Mouse (Mus musculus) heart, postnatal 36 days (tissue): Measurements from ENCODE around the gene 3110040N11Rik. TPM values are rescaled to one million over a fixed set of nuclear protein-coding genes. Genes with fewer than 3 reads are reported as not detected.
"Not testable (repeated sequence)": the region's sequence is repeated elsewhere in the genome, so short reads cannot be mapped to it uniquely, and the experiment has no call there.

Experiments used
- DNase-seq, 2 experiments: peaks; one replicate each; pipeline ENCODE4 v3.0.0; 2021 to 2022
- intact Hi-C: fragments of 180-260 bp; cut with DNase I; formaldehyde crosslinking; loops from one replicate; pipeline ENCODE4 v1.15.1; 2025
- total RNA-seq, 2 experiments: library from RNA; stranded (reverse); gene quantifications; 2 replicates each; pipeline ENCODE4 v1.2.3; 2021

3110040N11Rik gene
- 10 to 100 TPM; 25.9 to 26.2 TPM for total RNA-seq

DNA sequence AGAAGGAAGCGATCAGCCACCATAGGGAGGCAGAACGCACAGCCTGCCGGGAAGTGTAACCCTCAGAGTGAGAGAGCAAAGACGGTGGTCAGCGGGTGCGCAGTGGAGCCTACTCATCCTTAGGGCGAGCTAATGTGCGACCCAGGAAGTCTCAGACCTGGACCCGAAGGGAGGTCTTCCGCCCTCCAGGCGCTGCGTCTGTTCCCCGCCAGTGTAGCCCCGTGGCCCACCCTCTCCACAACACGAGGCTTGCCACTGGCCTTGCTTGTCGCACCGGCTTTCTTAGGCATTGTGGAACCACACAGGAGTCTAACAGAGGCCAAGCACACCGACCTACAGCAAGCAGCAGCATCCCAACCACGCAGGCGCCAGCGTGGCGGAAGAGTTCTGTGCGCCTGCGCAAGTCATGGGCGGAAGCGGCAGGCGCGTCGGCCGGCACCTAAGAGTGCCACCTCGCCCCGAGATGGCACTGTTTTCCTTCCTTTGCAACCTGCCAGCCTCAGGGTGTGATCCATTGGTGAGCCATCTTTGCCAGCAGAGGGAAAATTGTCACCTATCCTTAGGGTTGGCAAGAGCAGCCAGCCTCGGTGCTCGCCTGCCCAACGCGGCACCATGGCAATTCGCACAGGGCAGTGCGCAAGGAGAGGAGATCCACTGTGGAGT lies at the start of gene 3110040N11Rik:
TSS of gene 3110040N11Rik (minus strand) at position 384 of the 663 bp plus-strand sequence.
- DNase-seq: peak; percentile 84 to 86
- intact Hi-C loops: loop anchor here (1.0 to 5.0 kb wide), 5 partner anchors 40 to 392 kb away; partner anchors contain the start of gene Btbd1

DNA sequence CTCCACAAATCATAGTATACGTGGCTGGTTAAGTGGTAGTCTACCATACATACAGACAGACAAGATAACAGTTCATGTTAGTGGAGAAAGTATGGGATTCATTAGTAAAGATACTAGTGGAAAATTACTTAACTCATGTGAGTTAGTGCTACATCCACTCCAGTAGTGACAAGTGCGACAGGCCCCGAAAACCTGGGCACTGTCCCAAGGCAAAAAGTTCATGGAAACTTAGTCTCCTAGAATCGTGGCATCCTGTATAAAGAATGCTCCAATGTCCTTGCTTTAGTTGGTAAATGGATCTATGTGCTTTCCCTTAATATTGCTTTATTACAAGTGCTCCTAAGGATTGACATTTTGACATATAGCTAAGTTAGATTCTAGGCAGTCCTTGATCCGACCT lies 48.5 kb upstream of the 3110040N11Rik start:
- DNase-seq, intact Hi-C loops: not testable (repeated sequence)

DNA sequence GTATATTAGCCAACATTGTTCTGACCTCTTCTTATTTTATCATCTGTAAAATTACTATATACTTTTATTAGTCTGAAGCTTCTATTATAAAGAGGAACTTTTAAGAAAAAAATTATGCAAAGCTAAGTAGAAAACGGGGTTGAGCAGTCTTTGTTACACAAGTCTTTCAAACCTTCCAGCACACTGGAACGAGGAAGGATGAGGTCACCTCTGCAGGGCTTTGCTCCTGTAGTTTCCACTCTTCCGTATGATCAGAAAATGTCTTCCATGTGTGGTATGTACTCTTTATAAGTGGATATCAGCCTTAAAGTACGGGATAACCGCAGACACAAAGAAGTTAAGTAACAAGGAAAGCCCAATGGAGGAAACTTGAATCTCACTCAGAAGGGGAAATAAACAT lies 46.2 kb upstream of the 3110040N11Rik start:
- intact Hi-C loops: no loop called here
- no peak for DNase-seq

DNA sequence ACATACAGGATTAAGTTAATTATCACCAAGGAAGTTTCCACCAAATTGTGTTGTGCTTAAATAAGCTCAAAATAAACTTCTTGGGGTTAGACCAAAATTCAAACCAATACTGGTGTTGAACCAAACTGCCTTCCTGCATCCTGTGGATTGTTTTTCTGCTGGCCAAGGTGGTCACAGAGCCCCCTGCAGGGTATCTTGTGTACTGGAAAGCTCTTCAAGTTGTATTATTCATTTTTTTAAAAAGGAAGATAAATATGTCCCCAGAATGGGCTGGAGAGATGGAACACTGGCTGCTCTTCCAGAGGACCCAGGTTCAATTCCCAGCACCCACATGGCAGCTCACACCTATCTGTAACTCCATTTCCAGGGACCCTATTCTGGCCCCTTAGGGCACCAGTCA lies 45.6 kb upstream of the 3110040N11Rik start:
- intact Hi-C loops: no loop called here
- DNase-seq: no peak

DNA sequence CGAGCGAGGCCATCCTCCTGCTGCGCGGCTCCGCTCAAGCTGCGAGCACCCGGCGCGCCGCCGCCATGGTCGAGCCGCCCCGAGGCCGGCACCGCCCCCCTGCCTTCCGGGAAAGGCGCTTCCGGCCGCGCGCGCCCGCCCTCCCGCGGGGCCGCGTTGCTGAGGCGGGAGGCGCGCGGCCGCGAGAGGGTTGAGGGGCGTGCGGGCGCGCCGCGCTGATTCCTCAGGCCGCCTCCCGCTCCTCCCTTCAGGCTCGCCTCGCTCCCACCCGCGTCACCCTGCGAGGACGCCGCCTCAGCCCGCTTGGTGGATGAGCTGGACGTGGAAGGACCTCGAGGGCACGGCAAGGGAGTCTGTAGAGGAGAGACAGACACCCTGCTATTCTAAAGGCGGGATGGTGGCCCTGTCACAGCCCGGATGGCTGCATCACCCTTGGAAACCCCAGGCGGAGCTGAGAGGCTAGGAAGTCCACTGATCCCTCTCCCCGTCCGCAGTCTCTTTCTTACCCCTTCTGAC lies 40.2 kb upstream of the 3110040N11Rik start, which contains the start of gene Btbd1:
TSS of gene Btbd1 (minus strand) at position 53 of the 516 bp plus-strand sequence.
- DNase-seq: peak; percentile 88 to 89
- intact Hi-C loops: loop anchor here (1.0 to 2.0 kb wide), 3 partner anchors 31 to 104 kb away; partner anchors contain the start of gene 3110040N11Rik

DNA sequence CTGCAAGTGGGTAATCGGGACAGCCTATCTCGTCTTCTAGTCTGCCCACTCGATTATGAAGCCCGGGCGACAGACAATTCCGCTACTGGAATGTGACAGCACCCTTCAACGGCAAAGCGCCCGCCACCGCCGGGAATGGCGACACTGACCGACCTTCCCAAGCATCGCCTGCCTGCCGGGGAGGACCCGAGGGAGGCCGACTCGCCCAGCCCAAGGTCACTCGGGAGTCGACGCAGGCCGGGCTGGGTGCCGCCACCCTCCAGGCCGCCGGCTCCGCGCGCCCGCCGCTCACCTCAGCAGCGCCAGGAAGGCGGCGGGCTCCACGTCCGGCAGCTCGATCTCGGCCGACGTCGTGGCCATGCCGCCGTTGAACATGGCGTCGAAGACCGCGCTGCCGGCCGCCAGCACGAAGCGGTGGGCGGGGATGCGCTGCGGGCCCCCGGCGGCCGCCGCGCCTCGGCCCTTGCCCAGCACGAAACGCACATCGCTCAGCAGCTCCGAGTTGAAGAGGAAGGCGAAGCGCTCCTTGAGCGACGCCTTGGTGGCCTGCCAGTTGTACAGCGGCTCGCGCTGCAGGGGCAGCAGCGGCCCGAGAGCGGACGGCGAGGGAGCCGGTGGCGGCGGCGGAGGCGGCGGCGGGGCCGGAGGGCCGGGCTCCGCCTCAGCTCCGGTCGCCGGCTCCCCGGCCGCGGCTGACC lies 39.6 kb upstream of the 3110040N11Rik start:
- intact Hi-C loops: loop anchor here (1.0 to 2.0 kb wide), 3 partner anchors 32 to 104 kb away; partner anchors contain the start of gene 3110040N11Rik
- DNase-seq: peak; percentile 61 to 82

DNA sequence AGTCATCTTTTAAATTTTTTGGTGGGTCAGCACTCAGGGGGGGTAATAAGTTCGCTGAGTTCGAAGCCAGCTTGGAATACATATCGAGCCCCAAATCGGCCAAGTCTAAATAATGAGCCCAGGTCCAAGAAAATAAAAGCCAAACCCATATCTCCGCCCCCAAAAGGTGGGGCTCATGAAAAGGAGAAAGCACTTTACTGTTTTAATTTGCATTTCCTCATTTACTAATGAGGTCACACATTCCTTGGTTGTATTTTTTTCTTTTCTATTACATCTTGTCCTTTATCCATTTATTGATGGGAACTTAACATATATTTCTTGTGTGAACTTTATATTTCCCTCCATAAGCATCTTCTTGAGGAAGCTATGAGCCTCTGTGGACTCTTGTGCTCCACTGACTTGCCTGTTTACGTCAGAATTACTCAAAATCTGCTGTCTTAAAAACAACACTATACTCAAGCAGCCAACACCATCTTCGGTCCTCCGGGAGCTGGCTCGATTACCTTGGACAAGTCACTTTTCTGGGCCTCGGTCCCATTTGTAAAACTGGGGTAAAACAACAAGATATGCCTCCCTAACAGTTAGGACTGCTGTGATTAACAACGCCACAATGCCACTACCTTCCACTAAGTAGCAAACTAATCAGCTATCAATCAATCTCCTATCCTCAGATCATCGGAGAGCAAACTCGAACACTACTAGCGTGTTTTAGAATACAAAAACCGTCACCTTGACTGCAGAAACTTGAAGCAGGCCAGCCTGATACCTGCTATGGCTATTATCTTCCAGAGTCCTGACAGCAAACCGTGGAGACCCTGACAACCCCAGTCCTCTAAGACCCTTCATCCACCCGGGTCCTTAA lies 38.8 kb upstream of the 3110040N11Rik start:
- intact Hi-C loops: loop anchor here (2.0 kb wide), 2 partner anchors 33 to 39 kb away; partner anchors contain the start of gene 3110040N11Rik
- DNase-seq: peak; percentile 13 to 14

DNA sequence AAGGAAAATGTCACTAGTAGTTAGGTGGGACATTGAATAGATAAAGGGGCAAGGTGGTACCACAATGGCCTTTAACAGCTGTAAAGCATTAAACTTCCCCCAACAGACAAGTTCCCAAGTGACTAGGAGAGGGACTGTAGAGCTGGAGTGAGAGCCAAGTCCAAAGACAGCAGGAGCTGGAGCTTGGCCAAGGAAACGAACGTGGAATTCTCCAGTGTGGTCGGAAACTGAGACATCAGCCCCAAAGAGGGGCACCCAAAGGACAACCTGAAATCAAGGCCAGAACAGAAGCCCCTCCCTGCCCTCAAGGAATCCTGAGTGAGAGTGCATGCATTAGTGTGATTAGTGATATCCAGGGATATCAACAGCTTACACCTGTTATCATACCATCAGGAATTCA lies 36.1 kb upstream of the 3110040N11Rik start:
- intact Hi-C loops: no loop called here
- DNase-seq: peak; percentile 22 to 33

DNA sequence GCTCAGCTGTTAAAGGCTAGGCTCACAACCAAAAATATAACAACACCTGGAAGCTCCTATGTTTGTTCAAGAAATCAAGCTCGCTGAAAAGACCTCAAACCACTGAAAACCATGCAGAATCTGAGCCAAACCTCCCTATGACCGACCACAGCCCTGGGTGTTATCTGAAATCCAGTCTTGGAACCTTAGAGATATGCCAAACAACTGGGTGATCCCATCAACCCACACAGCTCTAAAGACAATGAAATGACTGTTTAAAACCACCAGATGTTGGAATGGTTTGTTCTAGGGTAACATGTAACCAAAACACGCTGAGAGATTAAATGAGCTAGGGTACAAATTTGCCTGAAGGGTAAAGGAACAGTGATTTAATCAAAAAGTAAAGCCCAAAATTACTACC lies 35.6 kb upstream of the 3110040N11Rik start:
- no peak for DNase-seq
- intact Hi-C loops: no loop called here

DNA sequence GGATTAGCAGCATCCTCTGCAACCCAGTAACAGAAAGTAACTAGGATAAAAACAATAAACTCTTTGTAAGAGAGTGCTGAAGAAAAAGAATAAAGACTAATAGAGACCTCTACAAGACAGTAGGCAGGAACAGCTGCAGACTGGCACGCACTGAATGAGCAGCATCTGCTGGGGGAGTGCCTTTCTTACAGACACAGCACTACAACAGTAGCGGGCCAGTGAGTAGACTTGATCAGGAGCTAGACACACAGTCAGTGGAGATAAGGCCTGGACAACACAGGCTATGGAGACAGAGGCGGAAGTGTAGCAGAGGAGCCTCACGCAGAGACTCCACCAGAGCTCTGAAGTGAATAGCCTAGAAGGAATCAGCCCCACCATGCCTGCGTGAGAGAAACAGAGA lies 16.8 kb upstream of the 3110040N11Rik start:
- no peak for DNase-seq
- intact Hi-C loops: no loop called here

DNA sequence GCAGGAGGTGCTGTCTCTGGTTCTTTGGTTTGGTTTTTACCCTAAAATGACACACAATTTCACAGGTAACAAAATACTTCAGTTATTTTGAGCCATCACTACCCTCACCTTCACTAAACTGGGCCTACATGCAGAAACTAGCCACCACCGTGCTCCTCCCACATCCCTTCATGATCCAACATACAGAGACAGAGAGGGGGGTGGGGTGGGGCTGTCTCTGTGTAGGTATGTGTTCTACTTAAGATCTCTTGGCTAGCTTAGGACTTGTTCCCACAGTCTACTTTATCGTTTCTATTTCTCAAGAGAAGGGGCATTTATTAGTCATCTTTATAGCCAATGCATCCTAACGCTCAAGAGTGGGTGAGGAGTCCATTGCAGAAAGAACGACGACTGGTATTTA lies 742 bp downstream of the 3110040N11Rik start:
- intact Hi-C loops: loop anchor here (2.0 to 5.0 kb wide), 4 partner anchors 40 to 391 kb away; partner anchors contain the start of gene Btbd1
- no peak for DNase-seq

DNA sequence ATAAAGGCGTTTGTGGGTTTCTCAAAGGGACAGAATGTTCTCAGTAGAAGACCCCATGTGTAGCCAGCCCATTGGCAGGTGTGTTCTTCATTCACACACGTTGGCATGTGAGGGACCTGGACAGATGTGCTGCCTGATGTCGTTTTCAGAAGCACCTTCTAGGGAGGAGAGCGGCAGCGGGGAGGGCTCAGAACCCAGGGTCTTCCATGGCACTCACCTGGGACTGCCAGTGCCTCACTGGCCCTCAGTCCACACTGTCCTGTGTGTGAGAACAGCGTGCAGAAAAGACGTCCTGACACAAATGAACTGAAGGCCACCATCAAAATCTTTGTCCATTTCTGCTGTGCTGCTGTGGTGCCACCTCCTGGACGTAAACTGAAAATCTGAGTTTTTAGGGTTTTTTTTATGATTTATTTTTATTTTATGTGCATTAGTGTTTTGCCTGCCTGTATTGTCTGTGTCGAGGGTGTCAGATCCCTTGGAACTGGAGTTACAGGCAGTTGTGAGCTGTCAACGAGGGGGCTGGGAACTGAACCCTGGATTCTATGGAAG lies 11.5 kb downstream of the 3110040N11Rik start:
- intact Hi-C loops: no loop called here
- no peak for DNase-seq

DNA sequence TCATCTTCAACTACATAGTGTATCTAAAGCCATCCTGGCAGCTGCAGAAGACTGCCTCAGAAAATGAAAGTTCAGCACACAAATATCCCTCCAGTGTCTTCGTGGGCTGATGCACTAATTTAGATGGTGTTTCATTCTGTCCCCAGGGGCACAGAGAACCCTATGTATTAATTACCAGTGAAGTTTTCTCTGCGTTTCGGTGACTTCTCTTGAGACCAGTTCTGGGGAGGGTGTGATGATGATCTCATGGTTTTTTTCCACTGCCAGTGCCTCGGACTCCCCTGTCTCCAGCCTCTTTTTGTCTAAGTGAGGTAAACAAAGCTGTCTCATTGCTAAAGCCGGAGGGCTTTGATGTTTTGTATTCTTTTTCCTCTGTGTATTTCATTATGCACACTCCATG lies 14.0 kb downstream of the 3110040N11Rik start:
- DNase-seq: no peak
- intact Hi-C loops: no loop called here

DNA sequence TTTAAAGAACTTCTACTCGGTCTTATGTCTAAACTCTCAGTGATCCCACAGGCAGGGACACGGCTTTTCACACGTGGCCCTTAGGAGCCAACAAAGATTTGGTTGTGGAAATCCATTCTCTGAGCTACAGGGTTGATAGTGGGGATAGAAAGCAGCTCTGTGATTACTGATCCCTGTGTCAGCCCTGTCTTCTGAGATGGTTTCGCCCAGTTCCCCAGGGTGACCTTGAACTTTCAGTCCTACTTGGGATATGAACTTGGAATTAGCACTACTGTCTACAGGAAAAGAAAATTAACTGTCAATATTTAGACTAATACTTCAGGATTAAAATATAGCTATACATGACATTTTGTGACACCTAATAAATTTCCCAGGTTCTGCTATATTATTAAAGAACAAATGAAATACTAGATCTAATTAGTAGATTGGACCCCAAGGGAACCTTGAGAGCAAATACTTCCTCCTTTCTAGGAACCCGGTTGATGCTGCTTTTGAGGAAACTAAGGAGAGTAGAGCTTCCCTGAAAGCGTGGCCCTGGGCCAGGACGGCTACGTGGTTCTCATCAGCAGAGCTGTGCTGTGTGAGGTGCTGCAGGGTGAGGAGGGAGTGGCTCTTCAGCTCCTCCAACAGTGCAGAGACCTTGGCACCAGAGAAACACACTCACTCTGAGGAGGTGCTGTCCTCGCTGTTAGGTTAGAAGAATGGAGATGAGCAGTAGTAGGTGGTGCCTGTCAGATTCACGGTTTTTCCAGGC lies 16.3 kb downstream of the 3110040N11Rik start:
- intact Hi-C loops: no loop called here
- DNase-seq: no peak

DNA sequence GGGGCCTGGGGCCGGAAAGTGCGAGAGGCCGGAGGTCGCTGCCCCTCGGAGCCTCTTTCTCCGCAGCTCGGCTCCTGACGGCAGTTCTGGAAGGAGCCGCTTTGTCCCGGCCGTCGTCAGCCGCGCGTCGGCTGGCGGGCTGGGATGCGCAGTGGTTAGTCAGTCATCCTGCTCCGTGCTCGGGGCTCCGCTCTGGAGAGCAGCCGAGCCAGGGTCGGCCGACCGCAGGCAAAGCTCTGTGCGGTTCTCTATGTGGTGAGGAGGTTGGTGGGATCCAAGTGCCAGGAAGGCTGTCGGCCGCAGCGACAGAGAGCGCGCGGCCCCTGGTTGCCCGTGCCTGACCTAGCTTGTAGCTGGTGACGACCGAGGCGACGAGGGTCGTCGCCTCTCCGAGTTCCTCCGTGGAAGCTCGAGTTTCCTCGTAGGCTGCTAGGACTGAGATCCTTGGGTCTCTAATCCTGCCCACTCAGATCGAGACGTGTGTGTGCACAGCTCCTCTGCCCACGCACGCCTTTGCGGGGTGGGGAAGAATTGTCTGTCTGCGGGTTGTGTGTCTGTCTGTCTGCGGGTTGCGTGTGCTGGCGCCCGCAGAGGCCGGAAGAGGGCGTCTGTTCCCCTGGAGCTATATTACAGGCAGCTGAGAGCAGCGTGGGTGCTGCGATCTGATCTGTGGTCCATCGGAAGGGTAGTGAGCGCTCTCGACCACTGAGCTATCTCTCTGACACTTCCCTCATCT lies 26.0 kb downstream of the 3110040N11Rik start:
- DNase-seq: peak in 1 of 2 experiments; percentile 16
- intact Hi-C loops: no loop called here

DNA sequence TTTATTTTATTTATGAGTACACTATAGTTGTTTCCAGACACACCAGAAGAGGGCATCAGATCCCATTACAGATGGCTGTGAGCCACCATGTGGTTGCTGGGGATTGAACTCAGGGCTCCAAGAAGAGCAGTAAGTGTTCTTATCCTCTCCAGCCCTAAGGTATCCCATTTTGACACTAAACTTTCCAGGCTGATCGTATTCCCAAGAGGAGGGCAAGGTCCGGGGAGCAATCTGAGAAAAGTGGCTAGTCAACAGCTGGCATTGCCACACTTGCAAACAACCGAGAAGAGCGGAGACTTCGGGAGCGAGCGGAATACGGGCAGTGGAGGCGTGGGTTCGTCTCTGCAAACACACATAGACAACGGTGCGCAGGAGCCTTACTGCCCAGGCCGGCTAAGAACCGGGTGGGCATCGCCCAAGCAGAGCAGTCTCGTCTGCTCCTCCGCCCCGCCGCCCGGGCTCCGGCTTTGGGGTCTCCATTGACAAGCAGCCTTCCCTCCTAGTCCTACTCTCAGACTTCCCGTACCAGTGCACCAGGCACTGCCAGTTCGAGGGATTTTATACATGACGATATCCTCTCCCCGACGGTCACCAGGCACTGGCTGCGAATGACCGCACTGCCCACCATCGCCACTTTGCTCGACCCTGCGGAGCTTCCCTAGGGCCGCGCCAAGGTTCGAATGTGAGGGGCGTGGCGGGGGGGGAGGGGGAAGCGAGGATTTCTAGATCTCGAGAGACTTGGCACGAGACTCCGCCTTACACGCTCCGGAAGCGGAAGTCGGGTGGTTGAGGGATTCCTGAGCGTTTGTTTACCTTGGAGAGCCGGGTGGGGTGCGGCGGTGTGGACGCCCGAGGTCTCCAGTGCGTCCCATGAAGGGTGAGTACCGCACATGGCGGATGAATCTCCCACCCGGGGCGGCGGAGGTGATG lies 26.8 kb downstream of the 3110040N11Rik start, which contains the start of gene Ramac:
TSS of gene Ramac (plus strand) at position 746 of the 930 bp plus-strand sequence.
- peak; percentile 87 to 88 for DNase-seq
- intact Hi-C loops: no loop called here

DNA sequence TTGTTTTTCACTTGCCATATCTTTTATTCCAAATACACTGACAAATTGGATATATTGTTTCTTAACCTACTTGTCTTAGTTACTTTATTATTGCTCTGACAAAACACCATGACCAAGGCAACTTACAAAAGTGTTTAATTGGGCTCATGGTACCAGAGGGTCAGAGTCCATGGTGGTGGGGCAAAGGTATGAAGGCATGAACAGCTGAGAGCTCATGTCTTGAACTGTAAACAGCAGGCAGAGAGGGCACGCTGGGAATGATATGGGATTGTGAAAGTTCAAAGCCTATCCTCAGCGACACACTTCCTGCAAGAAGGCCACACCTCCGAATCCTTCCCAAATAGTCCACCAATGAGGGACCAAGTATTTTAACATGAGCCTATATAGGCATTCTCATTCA lies 41.3 kb downstream of the 3110040N11Rik start:
- intact Hi-C loops: loop anchor here (5.0 kb wide), 1 partner anchor 136 kb away; no protein-coding TSS in a partner anchor

More for the DNA sequence above, 41.3 kb downstream of the 3110040N11Rik start:
- DNase-seq: no peak
